Mouse (Mus musculus): ENCODE measurements around the gene Mllt3. TPM values are rescaled to one million over a fixed set of nuclear protein-coding genes. Genes with fewer than 3 reads are reported as not detected.

The Mllt3 gene
- polyA plus RNA-seq, 1 experiment from 2014 or later: 95.2 TPM

- no peaks in the 10 kb centered on the region for H3K36me3 ChIP-seq (replicated peaks)
- H3K4me3 ChIP-seq: no peak overlapping the region
- no peak overlapping the region for H3K4me2 ChIP-seq
- no peak overlapping the region for H3K9ac ChIP-seq
- H3K4me1 ChIP-seq: peaks cover 6% of the 10 kb centered on the region; the same call in 1 of the 2 replicates
- WGBS: 90% methylated on average over 5 of the region's 5 CpGs
- no peaks in the 10 kb centered on the region for H3K27me3 ChIP-seq (replicated peaks)
- no peak for ATAC-seq (replicated peaks)
- no peaks in the 10 kb centered on the region for H3K9me3 ChIP-seq
- no peak overlapping the region for H3K27ac ChIP-seq
Measured at GRCm38 (mm10) chr4:87829426-87830063, 203.6 kb downstream of the Mllt3 start.

- Histone ChIP-seq H3K4me2 (no peak overlapping the region), H3K9me3 (no peaks in the 10 kb centered on the region), H3K4me1 (no peaks in the 10 kb centered on the region), H3K27me3 (replicated peaks) (no peaks in the 10 kb centered on the region), H3K36me3 (replicated peaks) (0 out of 2 replicates have a peak, but pooled peaks cover 5% of the 10 kb centered on the region), H3K4me3 (no peak overlapping the region), H3K27ac (no peak overlapping the region), H3K9ac (no peak overlapping the region)
- WGBS: 75% methylated on average over 5 of the region's 5 CpGs
- ATAC-seq (replicated peaks): no peak
Measured at GRCm38 (mm10) chr4:87826336-87826735, 206.8 kb downstream of the Mllt3 start.

- H3K9me3 ChIP-seq: no peaks in the 10 kb centered on the region
- no peak overlapping the region for H3K4me3 ChIP-seq
- H3K27ac ChIP-seq: no peak overlapping the region
- peaks cover 12% of the 10 kb centered on the region for H3K4me1 ChIP-seq
- WGBS: 80% methylated on average over 3 of the region's 3 CpGs
- H3K27me3 ChIP-seq (replicated peaks): no peaks in the 10 kb centered on the region
- no peak for ATAC-seq (replicated peaks)
- H3K4me2 ChIP-seq: no peak overlapping the region
- H3K9ac ChIP-seq: no peak overlapping the region
- 0 out of 2 replicates have a peak, but pooled peaks cover 5% of the 10 kb centered on the region for H3K36me3 ChIP-seq (replicated peaks)
Measured at GRCm38 (mm10) chr4:87823623-87824022, 209.5 kb downstream of the Mllt3 start.

- WGBS: 85% methylated on average over 6 of the region's 6 CpGs
- H3K4me3 ChIP-seq: no peak overlapping the region
Measured at GRCm38 (mm10) chr4:87823191-87823590, 210.0 kb downstream of the Mllt3 start.

GRCm38 (mm10) chr4:87820911-87821310 is 212.3 kb downstream of the Mllt3 start:
- ATAC-seq (replicated peaks): no peak
- WGBS: 88% methylated on average over 3 of the region's 3 CpGs
- H3K36me3 ChIP-seq (replicated peaks): 0 out of 2 replicates have a peak, but pooled peaks cover 5% of the 10 kb centered on the region
- H3K4me2 ChIP-seq: no peak overlapping the region
- H3K27ac ChIP-seq: no peak overlapping the region
- H3K9me3 ChIP-seq: no peaks in the 10 kb centered on the region
- peaks cover 17% of the 10 kb centered on the region for H3K4me1 ChIP-seq
- H3K9ac ChIP-seq: no peak overlapping the region
- no peak overlapping the region for H3K4me3 ChIP-seq
- H3K27me3 ChIP-seq (replicated peaks): no peaks in the 10 kb centered on the region

More at GRCm38 (mm10) chr4:87823191-87823590, 210.0 kb downstream of the Mllt3 start:
- Histone ChIP-seq H3K4me1 (peaks cover 16% of the 10 kb centered on the region), H3K27ac (no peak overlapping the region), H3K9me3 (no peaks in the 10 kb centered on the region), H3K9ac (no peak overlapping the region), H3K36me3 (replicated peaks) (0 out of 2 replicates have a peak, but pooled peaks cover 5% of the 10 kb centered on the region), H3K27me3 (replicated peaks) (no peaks in the 10 kb centered on the region), H3K4me2 (no peak overlapping the region)
- ATAC-seq (replicated peaks): no peak

GRCm38 (mm10) chr4:87819182-87819581 is 214.0 kb downstream of the Mllt3 start:
- Histone ChIP-seq H3K4me1 (peaks cover 17% of the 10 kb centered on the region), H3K9me3 (no peaks in the 10 kb centered on the region), H3K27ac (0 out of 2 replicates have a peak overlapping the region, but pooled peaks have one; percentile 4), H3K4me2 (no peak overlapping the region), H3K9ac (no peak overlapping the region), H3K4me3 (no peak overlapping the region), H3K27me3 (replicated peaks) (no peaks in the 10 kb centered on the region), H3K36me3 (replicated peaks) (0 out of 2 replicates have a peak, but pooled peaks cover 5% of the 10 kb centered on the region)
- ATAC-seq (replicated peaks): peak; percentile 61; the same call in 1 of the 2 replicates
- WGBS: 19% methylated on average over 9 of the region's 9 CpGs

GRCm38 (mm10) chr4:87818276-87818675 is 214.9 kb downstream of the Mllt3 start:
- Histone ChIP-seq H3K4me1 (peaks cover 17% of the 10 kb centered on the region), H3K27ac (no peak overlapping the region), H3K27me3 (replicated peaks) (no peaks in the 10 kb centered on the region), H3K36me3 (replicated peaks) (0 out of 2 replicates have a peak, but pooled peaks cover 5% of the 10 kb centered on the region), H3K4me2 (no peak overlapping the region), H3K9me3 (no peaks in the 10 kb centered on the region), H3K9ac (no peak overlapping the region), H3K4me3 (no peak overlapping the region)
- WGBS: 96% methylated on average over 1 of the region's 1 CpGs
- ATAC-seq (replicated peaks): no peak

- WGBS: 87% methylated on average over 7 of the region's 7 CpGs
- Histone ChIP-seq H3K9me3 (no peaks in the 10 kb centered on the region), H3K4me1 (peaks cover 17% of the 10 kb centered on the region), H3K27me3 (replicated peaks) (no peaks in the 10 kb centered on the region), H3K27ac (no peak overlapping the region), H3K36me3 (replicated peaks) (no peaks in the 10 kb centered on the region), H3K4me2 (no peak overlapping the region), H3K9ac (no peak overlapping the region), H3K4me3 (no peak overlapping the region)
- ATAC-seq (replicated peaks): no peak
Measured at GRCm38 (mm10) chr4:87815465-87816108, 217.6 kb downstream of the Mllt3 start.

GRCm38 (mm10) chr4:87811899-87812298 is 221.3 kb downstream of the Mllt3 start:
- 88% methylated on average over 2 of the region's 2 CpGs for WGBS
- H3K4me1 ChIP-seq: peaks cover 2% of the 10 kb centered on the region; the same call in 1 of the 2 replicates
- H3K27ac ChIP-seq: no peak overlapping the region
- H3K9ac ChIP-seq: no peak overlapping the region
- no peaks in the 10 kb centered on the region for H3K9me3 ChIP-seq
- ATAC-seq (replicated peaks): no peak
- no peaks in the 10 kb centered on the region for H3K27me3 ChIP-seq (replicated peaks)
- no peak overlapping the region for H3K4me2 ChIP-seq
- H3K36me3 ChIP-seq (replicated peaks): no peaks in the 10 kb centered on the region
- H3K4me3 ChIP-seq: no peak overlapping the region

- H3K4me3 ChIP-seq: no peak overlapping the region
- H3K27me3 ChIP-seq (replicated peaks): no peaks in the 10 kb centered on the region
- H3K27ac ChIP-seq: no peak overlapping the region
- no peak overlapping the region for H3K9ac ChIP-seq
- peak; percentile 52; the same call in 1 of the 2 replicates for ATAC-seq (replicated peaks)
- H3K4me1 ChIP-seq: peaks cover 19% of the 10 kb centered on the region
- H3K36me3 ChIP-seq (replicated peaks): no peaks in the 10 kb centered on the region
- no peak overlapping the region for H3K4me2 ChIP-seq
- no peaks in the 10 kb centered on the region for H3K9me3 ChIP-seq
- 16% methylated on average over 6 of the region's 6 CpGs for WGBS
Measured at GRCm38 (mm10) chr4:87806196-87806987, 226.8 kb downstream of the Mllt3 start.

- no peak for ATAC-seq (replicated peaks)
- Histone ChIP-seq H3K27me3 (replicated peaks) (no peaks in the 10 kb centered on the region), H3K36me3 (replicated peaks) (no peaks in the 10 kb centered on the region), H3K4me1 (peaks cover 21% of the 10 kb centered on the region), H3K9ac (no peak overlapping the region), H3K4me2 (no peak overlapping the region), H3K4me3 (no peak overlapping the region), H3K27ac (no peak overlapping the region), H3K9me3 (no peaks in the 10 kb centered on the region)
- WGBS: 43% methylated on average over 3 of the region's 3 CpGs
Measured at GRCm38 (mm10) chr4:87804576-87804975, 228.6 kb downstream of the Mllt3 start.

GRCm38 (mm10) chr4:87803313-87803712 is 229.9 kb downstream of the Mllt3 start:
- ATAC-seq (replicated peaks): no peak
- Histone ChIP-seq H3K4me2 (no peak overlapping the region), H3K4me3 (no peak overlapping the region), H3K27me3 (replicated peaks) (no peaks in the 10 kb centered on the region), H3K4me1 (peaks cover 21% of the 10 kb centered on the region), H3K9me3 (no peaks in the 10 kb centered on the region), H3K9ac (no peak overlapping the region), H3K27ac (no peak overlapping the region), H3K36me3 (replicated peaks) (no peaks in the 10 kb centered on the region)
- 87% methylated on average over 3 of the region's 3 CpGs for WGBS
